Mouse (Mus musculus) limb, embryonic 13.5 days (tissue): Measurements from ENCODE around the gene Pdia3. TPM values are rescaled to one million over a fixed set of nuclear protein-coding genes. Genes with fewer than 3 reads are reported as not detected.
A peak's percentile ranks its signal among the peaks of the same experiment; 100 is the strongest.
"Not testable (repeated sequence)": the region's sequence is repeated elsewhere in the genome, so short reads cannot be mapped to it uniquely, and the experiment has no call there.

Source experiments
- ATAC-seq: fragments of 200-750 bp; cut with Nextera tagmentation; 2 replicates; pipeline ENCODE4 v1.8.0; 2017; ENCODE audit warnings: low read depth, moderate number of reproducible peaks, moderate TSS enrichment; ENCODE audit not compliant: low FRiP score
- H3K27ac ChIP-seq: fragments of 300-500 bp; sonication (generic); 2 replicates; pipeline ENCODE4 v1.5.1; 2015; ENCODE audit warnings: inconsistent platforms, mild to moderate bottlenecking, moderate library complexity
- H3K27me3 ChIP-seq: fragments of 300-500 bp; sonication (generic); 2 replicates; pipeline ENCODE4 v1.6.1; 2015; ENCODE audit warnings: mild to moderate bottlenecking, inconsistent platforms
- H3K36me3 ChIP-seq: fragments of 300-500 bp; sonication (generic); 2 replicates; pipeline ENCODE4 v1.6.1; 2015; ENCODE audit warnings: inconsistent platforms, mild to moderate bottlenecking, moderate library complexity
- H3K4me1 ChIP-seq: fragments of 300-500 bp; sonication (generic); 2 replicates; pipeline ENCODE4 v1.6.1; 2015; ENCODE audit warnings: inconsistent platforms
- H3K4me2 ChIP-seq: fragments of 300-500 bp; sonication (generic); replicated peaks from 2 replicates; pipeline ENCODE4 v1.6.1; 2015; ENCODE audit warnings: inconsistent platforms, mild to moderate bottlenecking, moderate library complexity
- H3K4me3 ChIP-seq: fragments of 300-500 bp; sonication (generic); 2 replicates; pipeline ENCODE4 v1.5.1; 2015; ENCODE audit warnings: moderate library complexity, mild to moderate bottlenecking, inconsistent platforms
- H3K9ac ChIP-seq: fragments of 300-500 bp; sonication (generic); 2 replicates; pipeline ENCODE4 v1.6.1; 2015; ENCODE audit warnings: mild to moderate bottlenecking, inconsistent platforms
- H3K9me3 ChIP-seq: fragments of 300-500 bp; sonication (generic); 2 replicates; pipeline ENCODE4 v1.6.1; 2016; ENCODE audit warnings: inconsistent platforms
- WGBS: fragments of 180-500 bp; shearing (Covaris S2); methylation state at CpG from one replicate; pipeline ENCODE4 v1.1.7; 2015; 5-methylcytosine and 5-hydroxymethylcytosine counted together
- polyA plus RNA-seq: library from polyadenylated mRNA; unstranded; fragments of >200 nt; fragmentation: Nextera tagmentation; extraction: Ambion mirVana; gene quantifications from 2 replicates; pipeline ENCODE4 v1.2.1, GENCODE M21; 2015

Gene Pdia3
- polyA plus RNA-seq, result 760 and 810 TPM in 2 replicates

GRCm38 (mm10) chr2:121413387-121414042 is at the start of gene Pdia3, which contains the start of gene Catsper2:
Gene Pdia3 (plus strand): TSS chr2:121413775.
Gene Catsper2 (minus strand): TSS chr2:121413792.
- WGBS, result under 1% methylated on average over 68 of the region's 68 CpGs
- no peaks in the 10 kb centered on the region for H3K27me3 ChIP-seq
- H3K36me3 ChIP-seq, result peaks cover 27% of the 10 kb centered on the region
- H3K9ac ChIP-seq, result peak within 1 kb of the TSS; percentile 99
- no peaks in the 10 kb centered on the region for H3K9me3 ChIP-seq
- H3K4me1 ChIP-seq, result peaks cover 30% of the 10 kb centered on the region
- peak within 1 kb of the TSS; percentile 98 for H3K27ac ChIP-seq
- H3K4me2 ChIP-seq, result peak within 1 kb of the TSS; percentile 70
- peak within 1 kb of the TSS; percentile 98 for H3K4me3 ChIP-seq
- peak; percentile 99 for ATAC-seq

GRCm38 (mm10) chr2:121368831-121369230 is 44.7 kb upstream of the Pdia3 start:
- WGBS, result 79% methylated on average over 2 of the region's 2 CpGs
- Histone ChIP-seq H3K9ac (no peak overlapping the region), H3K27me3 (no peaks in the 10 kb centered on the region), H3K4me2 (no peak overlapping the region), H3K36me3 (no peaks in the 10 kb centered on the region), H3K4me1 (no peaks in the 10 kb centered on the region), H3K4me3 (no peak overlapping the region), H3K27ac (no peak overlapping the region), H3K9me3 (no peaks in the 10 kb centered on the region)
- ATAC-seq, result no peak

- Histone ChIP-seq H3K4me3 (no peak overlapping the region), H3K27me3 (0 out of 2 replicates have a peak, but pooled peaks cover 4% of the 10 kb centered on the region), H3K36me3 (no peaks in the 10 kb centered on the region), H3K9ac (no peak overlapping the region), H3K4me2 (no peak overlapping the region), H3K27ac (no peak overlapping the region), H3K9me3 (no peaks in the 10 kb centered on the region), H3K4me1 (no peaks in the 10 kb centered on the region)
- 80% methylated on average over 5 of the region's 5 CpGs for WGBS
- no peak for ATAC-seq
These were observed 42.7 kb upstream of the Pdia3 start for GRCm38 (mm10) chr2:121370921-121371320.

GRCm38 (mm10) chr2:121372266-121372665 is 41.3 kb upstream of the Pdia3 start:
- H3K36me3 ChIP-seq, result no peaks in the 10 kb centered on the region
- H3K4me2 ChIP-seq, result no peak overlapping the region
- ATAC-seq, result no peak
- no peak overlapping the region for H3K9ac ChIP-seq
- H3K4me1 ChIP-seq, result no peaks in the 10 kb centered on the region
- 66% methylated on average over 3 of the region's 3 CpGs for WGBS
- no peak overlapping the region for H3K4me3 ChIP-seq
- H3K27me3 ChIP-seq, result 0 out of 2 replicates have a peak, but pooled peaks cover 4% of the 10 kb centered on the region
- no peak overlapping the region for H3K27ac ChIP-seq
- no peaks in the 10 kb centered on the region for H3K9me3 ChIP-seq

GRCm38 (mm10) chr2:121374766-121375165 is 38.8 kb upstream of the Pdia3 start:
- no peaks in the 10 kb centered on the region for H3K4me1 ChIP-seq
- no peaks in the 10 kb centered on the region for H3K9me3 ChIP-seq
- no peak overlapping the region for H3K27ac ChIP-seq
- H3K27me3 ChIP-seq, result 0 out of 2 replicates have a peak, but pooled peaks cover 4% of the 10 kb centered on the region
- WGBS, result 49% methylated on average over 2 of the region's 2 CpGs
- no peaks in the 10 kb centered on the region for H3K36me3 ChIP-seq
- no peak overlapping the region for H3K4me3 ChIP-seq
- H3K9ac ChIP-seq, result no peak overlapping the region
- ATAC-seq, result no peak
- H3K4me2 ChIP-seq, result no peak overlapping the region

GRCm38 (mm10) chr2:121386961-121387575 is 26.5 kb upstream of the Pdia3 start, which contains the start of gene Strc:
Gene Strc (minus strand): TSS chr2:121387168.
- ATAC-seq, H3K9me3 ChIP-seq, H3K27ac ChIP-seq, H3K9ac ChIP-seq, H3K36me3 ChIP-seq, H3K4me3 ChIP-seq, H3K4me1 ChIP-seq, H3K4me2 ChIP-seq, H3K27me3 ChIP-seq: not testable (repeated sequence)
- 98% methylated on average over 17 of the region's 17 CpGs for WGBS

- no peak overlapping the region for H3K4me2 ChIP-seq
- H3K4me1 ChIP-seq, result no peaks in the 10 kb centered on the region
- H3K4me3 ChIP-seq, result no peak overlapping the region
- H3K9me3 ChIP-seq, result no peaks in the 10 kb centered on the region
- no peak overlapping the region for H3K9ac ChIP-seq
- no peak for ATAC-seq
- 15% methylated on average over 8 of the region's 8 CpGs for WGBS
- H3K36me3 ChIP-seq, result no peaks in the 10 kb centered on the region
- H3K27ac ChIP-seq, result no peak overlapping the region
- H3K27me3 ChIP-seq, result no peaks in the 10 kb centered on the region
These were observed 17.0 kb upstream of the Pdia3 start for GRCm38 (mm10) chr2:121396624-121397023.

- Histone ChIP-seq H3K4me2 (no peak overlapping the region), H3K27me3 (no peaks in the 10 kb centered on the region), H3K4me1 (no peaks in the 10 kb centered on the region), H3K36me3 (no peaks in the 10 kb centered on the region), H3K9me3 (0 out of 2 replicates have a peak, but pooled peaks cover 2% of the 10 kb centered on the region), H3K27ac (no peak overlapping the region), H3K4me3 (no peak overlapping the region), H3K9ac (no peak overlapping the region)
- ATAC-seq, result no peak
These were observed 10.3 kb upstream of the Pdia3 start for GRCm38 (mm10) chr2:121403296-121403695.

- Histone ChIP-seq H3K9ac (no peak overlapping the region), H3K4me3 (no peak overlapping the region), H3K27me3 (no peaks in the 10 kb centered on the region), H3K4me1 (0 out of 2 replicates have a peak, but pooled peaks cover 5% of the 10 kb centered on the region), H3K36me3 (no peaks in the 10 kb centered on the region), H3K4me2 (no peak overlapping the region), H3K27ac (no peak overlapping the region), H3K9me3 (0 out of 2 replicates have a peak, but pooled peaks cover 4% of the 10 kb centered on the region)
- no peak for ATAC-seq
- WGBS, result 35% methylated on average over 4 of the region's 4 CpGs
These were observed 5.4 kb upstream of the Pdia3 start for GRCm38 (mm10) chr2:121408160-121408559.

- peak overlapping the region; percentile 98 for H3K4me3 ChIP-seq
- peak overlapping the region; percentile 70 for H3K4me2 ChIP-seq
- H3K4me1 ChIP-seq, result peaks cover 30% of the 10 kb centered on the region
- ATAC-seq, result no peak
- peak overlapping the region; percentile 98 for H3K27ac ChIP-seq
- peak overlapping the region; percentile 74 for H3K9ac ChIP-seq
- H3K9me3 ChIP-seq, result 0 out of 2 replicates have a peak, but pooled peaks cover 4% of the 10 kb centered on the region
- peaks cover 21% of the 10 kb centered on the region for H3K36me3 ChIP-seq
- no peaks in the 10 kb centered on the region for H3K27me3 ChIP-seq
- 15% methylated on average over 4 of the region's 4 CpGs for WGBS
These were observed 660 bp upstream of the Pdia3 start for GRCm38 (mm10) chr2:121412843-121413386.

- no peaks in the 10 kb centered on the region for H3K27me3 ChIP-seq
- peaks cover 30% of the 10 kb centered on the region for H3K4me1 ChIP-seq
- peak; percentile 38 for ATAC-seq
- H3K4me3 ChIP-seq, result peak overlapping the region; percentile 98
- H3K9me3 ChIP-seq, result no peaks in the 10 kb centered on the region
- H3K27ac ChIP-seq, result peak overlapping the region; percentile 98
- H3K4me2 ChIP-seq, result peak overlapping the region; percentile 70
- H3K9ac ChIP-seq, result peak overlapping the region; percentile 99
- under 1% methylated on average over 32 of the region's 32 CpGs for WGBS
- peaks cover 34% of the 10 kb centered on the region for H3K36me3 ChIP-seq
These were observed 637 bp downstream of the Pdia3 start for GRCm38 (mm10) chr2:121414139-121414685.

- H3K9me3 ChIP-seq, result no peaks in the 10 kb centered on the region
- no peaks in the 10 kb centered on the region for H3K27me3 ChIP-seq
- peak overlapping the region; percentile 99 for H3K9ac ChIP-seq
- peaks cover 30% of the 10 kb centered on the region for H3K4me1 ChIP-seq
- peak overlapping the region; percentile 98 for H3K4me3 ChIP-seq
- no peak overlapping the region for H3K27ac ChIP-seq
- no peak for ATAC-seq
- 70% methylated on average over 3 of the region's 3 CpGs for WGBS
- peak overlapping the region; percentile 70 for H3K4me2 ChIP-seq
- H3K36me3 ChIP-seq, result peaks cover 39% of the 10 kb centered on the region
These were observed 1.5 kb downstream of the Pdia3 start for GRCm38 (mm10) chr2:121415103-121415502.
